Mouse (Mus musculus): ENCODE data around the gene Fmr1nb.
"Not testable (repeated sequence)": the region's sequence is repeated elsewhere in the genome, so short reads cannot be mapped to it uniquely, and the experiment has no call there.

The Fmr1nb gene

DNA sequence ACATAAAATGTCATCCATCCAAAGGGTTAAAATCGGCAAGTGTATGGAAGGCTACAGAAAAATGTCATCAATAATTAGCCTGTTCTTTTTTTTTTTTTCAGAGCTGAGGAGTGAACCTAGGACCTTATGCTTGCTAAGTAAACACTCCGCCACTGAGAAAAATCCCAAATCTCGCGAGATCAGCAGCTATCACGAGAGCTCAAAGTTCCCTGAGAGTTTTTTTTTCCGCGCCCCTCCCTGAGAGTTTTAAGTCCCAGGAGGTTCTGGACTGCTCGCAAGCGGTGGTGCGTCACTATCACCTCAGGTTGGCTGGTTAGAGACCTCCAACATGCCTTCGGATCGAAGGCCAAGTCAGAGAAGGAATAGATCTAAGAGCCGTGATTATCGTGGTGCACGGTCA lies at the start of gene Fmr1nb:
Fmr1nb (plus strand) TSS at position 234 of the 400 bp plus-strand sequence.
- no peak for DNase-seq (ENCODE audit: low spot score)

- no peak for DNase-seq (ENCODE audit: low spot score)
These were observed 24.7 kb upstream of the Fmr1nb start for GRCm38 (mm10) chrX:68736902-68737301.

DNA sequence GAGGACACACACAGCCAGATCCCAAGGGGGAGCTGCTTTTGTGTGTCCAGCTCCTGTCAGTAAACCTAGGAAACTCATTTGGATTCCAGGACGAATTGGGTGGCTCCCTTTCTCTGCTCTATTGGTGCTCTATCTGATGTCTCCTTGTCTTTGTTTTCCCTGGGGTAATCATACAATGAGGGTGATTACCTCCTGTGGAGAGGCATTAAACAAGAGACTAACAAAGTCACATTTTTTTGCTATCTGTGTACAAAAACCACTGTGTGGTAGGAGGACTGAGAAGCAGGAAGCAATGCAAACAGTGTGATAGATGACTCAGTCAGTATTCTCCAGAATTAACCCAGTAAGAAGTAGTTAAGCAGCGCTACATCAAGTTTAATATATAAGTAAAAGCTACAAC lies 21.6 kb upstream of the Fmr1nb start:
- no peak for DNase-seq (ENCODE audit: low spot score)

DNA sequence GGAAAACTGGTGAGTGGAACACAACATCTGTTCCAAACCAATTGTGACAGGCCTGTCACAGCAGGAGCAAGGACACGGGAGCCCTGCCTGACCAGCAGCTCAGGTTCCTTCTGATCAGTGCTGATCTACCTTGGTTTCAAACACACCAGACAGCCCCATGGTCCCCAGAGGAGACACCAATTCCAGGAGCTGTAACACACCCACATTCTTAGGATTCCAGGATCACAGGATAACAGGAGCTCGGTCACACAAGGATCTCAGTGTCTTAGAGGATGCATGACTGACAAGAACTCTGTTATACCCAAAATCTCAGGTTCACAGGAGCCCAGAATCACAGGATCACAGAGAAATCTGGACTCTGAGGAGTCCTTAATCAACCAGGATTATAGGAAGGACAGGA lies 58.8 kb downstream of the Fmr1nb start:
- DNase-seq (ENCODE audit: low spot score) = not testable (repeated sequence)

DNA sequence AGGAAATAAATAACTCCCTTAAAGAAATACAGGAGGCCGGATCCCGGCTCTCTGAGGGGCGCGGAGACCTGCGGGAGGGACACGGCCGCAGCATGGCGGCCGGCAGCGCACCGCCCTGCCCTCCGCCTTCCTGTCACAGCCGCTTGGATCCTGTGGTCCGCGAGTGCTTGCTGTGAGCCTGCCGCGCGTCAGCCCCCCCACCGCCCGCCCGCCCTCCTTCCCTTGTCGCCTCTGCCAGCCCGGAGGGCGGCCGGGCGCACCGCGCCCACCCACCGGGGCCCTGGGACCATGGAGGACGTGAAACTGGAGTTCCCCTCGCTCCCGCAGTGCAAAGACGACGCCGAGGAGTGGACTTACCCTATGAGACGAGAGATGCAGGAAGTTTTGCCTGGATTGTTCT lies 59.4 kb downstream of the Fmr1nb start, which contains the start of gene Gm14698:
Gm14698 (plus strand) TSS at position 35 of the 400 bp plus-strand sequence.
- DNase-seq (ENCODE audit: low spot score) = not testable (repeated sequence)

GRCm38 (mm10) chrX:68839548-68840444 lies 78.2 kb downstream of the Fmr1nb start:
- no peak for DNase-seq (ENCODE audit: low spot score)
